Mouse (Mus musculus): ENCODE results near the gene Rnase4. TPM values are rescaled to one million over a fixed set of nuclear protein-coding genes. Genes with fewer than 3 reads are reported as not detected.

Gene Rnase4
- polyA plus RNA-seq, 2 experiments, result 59.4 to 66.2 TPM

GRCm38 (mm10) chr14:51069617-51070016, 21.3 kb upstream of the Rnase4 start:
- WGBS, result 85% methylated on average over 2 of the region's 2 CpGs
- H3K9me3 ChIP-seq (ENCODE audit: control insufficient read depth, low read length), result no peaks in the 10 kb centered on the region
- peak; percentile 32 for DNase-seq (ENCODE audit: low spot score)
- TF ChIP-seq POLR2A (IDR thresholded peaks at IDR 0.05; ENCODE audit: borderline replicate concordance, extremely low read depth, insufficient read depth, insufficient read length), result no peak
- H3K4me1 ChIP-seq (ENCODE audit: control insufficient read depth, insufficient read depth, low read length), result peaks cover 4% of the 10 kb centered on the region; the same call in 1 of the 2 replicates
- no peak for ATAC-seq (ENCODE audit: low FRiP score, low read depth)
- no peaks in the 10 kb centered on the region for H3K27me3 ChIP-seq (ENCODE audit: control insufficient read depth, insufficient read depth, low read length)
- no peak overlapping the region for H3K4me3 ChIP-seq (replicated peaks; ENCODE audit: low read length)
- no peak overlapping the region for H3K9ac ChIP-seq (ENCODE audit: low read depth, low read length, severe bottlenecking)
- no peaks in the 10 kb centered on the region for H3K36me3 ChIP-seq (ENCODE audit: control insufficient read depth, insufficient read depth, low read length)
- H3K4me2 ChIP-seq (replicated peaks; ENCODE audit: low read depth, low read length, severe bottlenecking), result no peak overlapping the region
- H3K27ac ChIP-seq (replicated peaks; ENCODE audit: low read depth, low read length), result no peak overlapping the region

GRCm38 (mm10) chr14:51074335-51074734, 16.5 kb upstream of the Rnase4 start, which contains the start of gene Olfr750:
Gene Olfr750, minus strand, starts transcription at chr14:51074435.
- no peak within 1 kb of the TSS for H3K27ac ChIP-seq (replicated peaks; ENCODE audit: low read depth, low read length)

GRCm38 (mm10) chr14:51079180-51079579, 11.7 kb upstream of the Rnase4 start:
- Histone ChIP-seq H3K4me2 (replicated peaks; ENCODE audit: low read depth, low read length, severe bottlenecking) (no peak overlapping the region), H3K9ac (ENCODE audit: low read depth, low read length, severe bottlenecking) (no peak overlapping the region), H3K36me3 (ENCODE audit: control insufficient read depth, insufficient read depth, low read length) (no peaks in the 10 kb centered on the region), H3K9me3 (ENCODE audit: control insufficient read depth, low read length) (no peaks in the 10 kb centered on the region), H3K27me3 (ENCODE audit: control insufficient read depth, insufficient read depth, low read length) (peaks cover 7% of the 10 kb centered on the region; the same call in 1 of the 2 replicates), H3K27ac (replicated peaks; ENCODE audit: low read depth, low read length) (no peak overlapping the region), H3K4me1 (ENCODE audit: control insufficient read depth, insufficient read depth, low read length) (no peaks in the 10 kb centered on the region), H3K4me3 (replicated peaks; ENCODE audit: low read length) (no peak overlapping the region)
- WGBS, result 84% methylated on average over 1 of the region's 1 CpGs
- no peak for TF ChIP-seq POLR2A (IDR thresholded peaks at IDR 0.05; ENCODE audit: borderline replicate concordance, extremely low read depth, insufficient read depth, insufficient read length)
- DNase-seq (ENCODE audit: low spot score) (no peak), ATAC-seq (ENCODE audit: low FRiP score, low read depth) (no peak)

More at GRCm38 (mm10) chr14:51074335-51074734, 16.5 kb upstream of the Rnase4 start, which contains the start of gene Olfr750:
- Histone ChIP-seq H3K36me3 (ENCODE audit: control insufficient read depth, insufficient read depth, low read length) (no peaks in the 10 kb centered on the region), H3K4me1 (ENCODE audit: control insufficient read depth, insufficient read depth, low read length) (no peaks in the 10 kb centered on the region), H3K4me2 (replicated peaks; ENCODE audit: low read depth, low read length, severe bottlenecking) (no peak within 1 kb of the TSS), H3K9ac (ENCODE audit: low read depth, low read length, severe bottlenecking) (no peak within 1 kb of the TSS), H3K4me3 (replicated peaks; ENCODE audit: low read length) (no peak within 1 kb of the TSS), H3K9me3 (ENCODE audit: control insufficient read depth, low read length) (no peaks in the 10 kb centered on the region), H3K27me3 (ENCODE audit: control insufficient read depth, insufficient read depth, low read length) (no peaks in the 10 kb centered on the region)
- DNase-seq (ENCODE audit: low spot score) (no peak), ATAC-seq (ENCODE audit: low FRiP score, low read depth) (no peak)
- WGBS, result 84% methylated on average over 3 of the region's 3 CpGs
- no peak for TF ChIP-seq POLR2A (IDR thresholded peaks at IDR 0.05; ENCODE audit: borderline replicate concordance, extremely low read depth, insufficient read depth, insufficient read length)

- DNase-seq (ENCODE audit: low spot score), result no peak
- Histone ChIP-seq H3K9ac (ENCODE audit: low read depth, low read length, severe bottlenecking) (no peak overlapping the region), H3K9me3 (ENCODE audit: control insufficient read depth, low read length) (no peaks in the 10 kb centered on the region), H3K27ac (replicated peaks; ENCODE audit: low read depth, low read length) (no peak overlapping the region), H3K4me2 (replicated peaks; ENCODE audit: low read depth, low read length, severe bottlenecking) (no peak overlapping the region), H3K4me1 (ENCODE audit: control insufficient read depth, insufficient read depth, low read length) (no peaks in the 10 kb centered on the region), H3K27me3 (ENCODE audit: control insufficient read depth, insufficient read depth, low read length) (peaks cover 7% of the 10 kb centered on the region; the same call in 1 of the 2 replicates), H3K36me3 (ENCODE audit: control insufficient read depth, insufficient read depth, low read length) (no peaks in the 10 kb centered on the region), H3K4me3 (replicated peaks; ENCODE audit: low read length) (no peak overlapping the region)
- TF ChIP-seq POLR2A (IDR thresholded peaks at IDR 0.05; ENCODE audit: borderline replicate concordance, extremely low read depth, insufficient read depth, insufficient read length), result no peak
- WGBS, result 92% methylated on average over 2 of the region's 2 CpGs
- no peak for ATAC-seq (ENCODE audit: low FRiP score, low read depth)
These were observed 9.8 kb upstream of the Rnase4 start for GRCm38 (mm10) chr14:51081035-51081434.

GRCm38 (mm10) chr14:51082599-51083581, 8.0 kb upstream of the Rnase4 start:
- TF ChIP-seq POLR2A (IDR thresholded peaks at IDR 0.05; ENCODE audit: borderline replicate concordance, extremely low read depth, insufficient read depth, insufficient read length), result no peak
- WGBS, result 3% methylated on average over 38 of the region's 40 CpGs
- no peaks in the 10 kb centered on the region for H3K9me3 ChIP-seq (ENCODE audit: control insufficient read depth, low read length)

More at GRCm38 (mm10) chr14:51082599-51083581, 8.0 kb upstream of the Rnase4 start:
- H3K4me2 ChIP-seq (replicated peaks; ENCODE audit: low read depth, low read length, severe bottlenecking), result peak overlapping the region; percentile 75
- peak overlapping the region; percentile 49 for H3K9ac ChIP-seq (ENCODE audit: low read depth, low read length, severe bottlenecking)
- peaks cover 7% of the 10 kb centered on the region; the same call in 1 of the 2 replicates for H3K27me3 ChIP-seq (ENCODE audit: control insufficient read depth, insufficient read depth, low read length)
- ATAC-seq (ENCODE audit: low FRiP score, low read depth) (peak; percentile 60; the same call in 1 of the 2 replicates), DNase-seq (ENCODE audit: low spot score) (peak; percentile 69)
- peak overlapping the region; percentile 47 for H3K4me3 ChIP-seq (replicated peaks; ENCODE audit: low read length)
- H3K36me3 ChIP-seq (ENCODE audit: control insufficient read depth, insufficient read depth, low read length), result no peaks in the 10 kb centered on the region
- H3K4me1 ChIP-seq (ENCODE audit: control insufficient read depth, insufficient read depth, low read length), result no peaks in the 10 kb centered on the region
- H3K27ac ChIP-seq (replicated peaks; ENCODE audit: low read depth, low read length), result no peak overlapping the region

Data from limb, embryonic 14.5 days (tissue).